8 mouse cellular contexts compared by ENCODE assay signal in genomic region chr4:132535406-132536121, GRCm38 (mm10). TPM values are rescaled to one million over a fixed set of nuclear protein-coding genes. Genes with fewer than 3 reads are reported as not detected.
DNase-seq lines count a peak whose midpoint lies in the region; ATAC-seq and TF ChIP-seq lines count a peak whose summit lies in the region.

Dnajc8 (plus strand) TSS chr4:132535550.

- H3K27ac ChIP-seq in forebrain, embryonic 15.5 days (replicated peaks), result peak within 1 kb of the TSS; percentile 80

- WGBS in forebrain, embryonic 15.5 days, result under 1% methylated on average over 60 of the region's 60 CpGs
- WGBS in lung, adult 2 months, result under 1% methylated on average over 60 of the region's 60 CpGs

- no peaks in the 10 kb centered on the region for H3K27me3 ChIP-seq in forebrain, embryonic 15.5 days

- peak within 1 kb of the TSS; percentile 88 for H3K9ac ChIP-seq in forebrain, embryonic 15.5 days (replicated peaks)

- peak within 1 kb of the TSS; percentile 79 for H3K4me2 ChIP-seq in forebrain, embryonic 15.5 days (replicated peaks)

- TF ChIP-seq CTCF in lung, adult 2 months (IDR thresholded peaks at IDR 0.05; ENCODE audit: insufficient read depth, low read length), result no peak

- DNase-seq in ES-CJ7 (ENCODE audit: low read depth, low spot score), result peak; percentile 95
- peak; percentile 91 for DNase-seq in cerebellum, adult 11 months
- peak; percentile 90 for DNase-seq in heart, postnatal 25 days (ENCODE audit: low spot score)
- DNase-seq in layer of hippocampus, adult 18-20 months (ENCODE audit: low spot score in 2 of 2), result peak; percentile 88 to 96
- peak; percentile 94 for DNase-seq in lung, adult 2 months
- DNase-seq in thymus, adult 18-20 months, result peak; percentile 88 to 92

- H3K36me3 ChIP-seq in forebrain, embryonic 15.5 days, result peaks cover 20% of the 10 kb centered on the region

- H3K4me1 ChIP-seq in forebrain, embryonic 15.5 days, result peaks cover 47% of the 10 kb centered on the region
- peaks cover 13% of the 10 kb centered on the region for H3K4me1 ChIP-seq in lung, adult 2 months (ENCODE audit: control insufficient read depth, insufficient read depth, low read length)

- intact Hi-C loops in heart, postnatal 25 days (cut with DNase I), result no loop called here

- TF ChIP-seq POLR2A in lung, adult 2 months (IDR thresholded peaks at IDR 0.05; ENCODE audit: borderline replicate concordance, extremely low read depth, low read depth, low read length), result peak; percentile 91; the same call in 1 of the 2 replicates

- H3K4me3 ChIP-seq in forebrain, embryonic 15.5 days, result peak within 1 kb of the TSS; percentile 91
- peak within 1 kb of the TSS; percentile 72 for H3K4me3 ChIP-seq in lung, adult 2 months (replicated peaks; ENCODE audit: extremely low read depth, low read depth, low read length)

- no peaks in the 10 kb centered on the region for H3K9me3 ChIP-seq in forebrain, embryonic 15.5 days

- ATAC-seq in forebrain, embryonic 15.5 days (replicated peaks), result peak; percentile 71
- ATAC-seq in neutrophil, adult 5-6 weeks (ENCODE audit: extremely low read depth, insufficient number of reproducible peaks, low FRiP score, poor library complexity, severe bottlenecking), result peak; percentile 70

RNA-seq across cellular contexts. Expression of gene Dnajc8, which starts in this region (rescaled TPM):
- polyA plus RNA-seq in forebrain, embryonic 15.5 days (2015; fragmentation: Nextera tagmentation; extraction: Ambion mirVana), result 146 and 150 TPM in 2 replicates
- 10 to 100 TPM; 49.4 to 57.1 TPM for total RNA-seq in heart, postnatal 25 days (2021)
- 10 to 100 TPM; 87.9 to 92.5 TPM for total RNA-seq in layer of hippocampus, adult 18-20 months (2021)
- 25.0 and 41.8 TPM in 2 replicates for polyA plus RNA-seq in lung, adult 2 months (2012; rRNA removed)
- total RNA-seq in neutrophil, adult 5-6 weeks (2017), result 327 and 337 TPM in 2 replicates

Comparison
In these comparisons a context has a peak if more than half of its experiments do, and no peak if none do; other contexts are left out.
1. Peak in every context shown above with its lines: DNase-seq, ATAC-seq, H3K4me3 ChIP-seq and H3K27ac ChIP-seq.